Mouse (Mus musculus): ENCODE measurements at regions not wholly inside any gene's neighbourhood (a gene's known extent, or its start where the extent isn't known, plus 50 kb on each side); places are given as distances from the start of the nearest gene placed in this dataset.

GRCm38 (mm10) chr2:174876886-174877285 lies 116.5 kb downstream of the Edn3 start:
- Histone ChIP-seq H3K36me3 (ENCODE audit: control insufficient read depth, insufficient read depth) (no peaks in the 10 kb centered on the region), H3K4me3 (ENCODE audit: low read length) (no peak overlapping the region), H3K27me3 (ENCODE audit: control insufficient read depth, insufficient read depth, low read length) (no peaks in the 10 kb centered on the region), H3K27ac (ENCODE audit: low read length) (no peak overlapping the region), H3K9me3 (replicated peaks; ENCODE audit: control insufficient read depth, low read length) (no peaks in the 10 kb centered on the region), H3K4me2 (ENCODE audit: low read depth, low read length) (no peak overlapping the region), H3K9ac (ENCODE audit: low read length) (no peak overlapping the region), H3K4me1 (ENCODE audit: control insufficient read depth, insufficient read depth, low read length) (peaks cover 4% of the 10 kb centered on the region)
- WGBS, result 61% methylated on average over 5 of the region's 5 CpGs
- no peak for ATAC-seq (replicated peaks; ENCODE audit: extremely low read depth, insufficient read depth, low FRiP score)

GRCm38 (mm10) chr2:174878979-174879378 lies 118.6 kb downstream of the Edn3 start:
- ATAC-seq (replicated peaks; ENCODE audit: extremely low read depth, insufficient read depth, low FRiP score), result no peak
- no peaks in the 10 kb centered on the region for H3K4me1 ChIP-seq (ENCODE audit: control insufficient read depth, insufficient read depth, low read length)

GRCm38 (mm10) chr2:174880659-174881058 lies 120.2 kb downstream of the Edn3 start:
- no peak overlapping the region for H3K27ac ChIP-seq (ENCODE audit: low read length)
- ATAC-seq (replicated peaks; ENCODE audit: extremely low read depth, insufficient read depth, low FRiP score), result no peak
- H3K9me3 ChIP-seq (replicated peaks; ENCODE audit: control insufficient read depth, low read length), result no peaks in the 10 kb centered on the region
- WGBS, result 84% methylated on average over 13 of the region's 13 CpGs
- no peak overlapping the region for H3K4me3 ChIP-seq (ENCODE audit: low read length)
- H3K4me1 ChIP-seq (ENCODE audit: control insufficient read depth, insufficient read depth, low read length), result no peaks in the 10 kb centered on the region
- H3K4me2 ChIP-seq (ENCODE audit: low read depth, low read length), result no peak overlapping the region
- no peaks in the 10 kb centered on the region for H3K36me3 ChIP-seq (ENCODE audit: control insufficient read depth, insufficient read depth)
- H3K27me3 ChIP-seq (ENCODE audit: control insufficient read depth, insufficient read depth, low read length), result no peaks in the 10 kb centered on the region
- no peak overlapping the region for H3K9ac ChIP-seq (ENCODE audit: low read length)

More at GRCm38 (mm10) chr2:174878979-174879378, 118.6 kb downstream of the Edn3 start:
- Histone ChIP-seq H3K36me3 (ENCODE audit: control insufficient read depth, insufficient read depth) (no peaks in the 10 kb centered on the region), H3K4me2 (ENCODE audit: low read depth, low read length) (no peak overlapping the region), H3K9me3 (replicated peaks; ENCODE audit: control insufficient read depth, low read length) (no peaks in the 10 kb centered on the region), H3K27ac (ENCODE audit: low read length) (no peak overlapping the region), H3K27me3 (ENCODE audit: control insufficient read depth, insufficient read depth, low read length) (no peaks in the 10 kb centered on the region), H3K9ac (ENCODE audit: low read length) (no peak overlapping the region), H3K4me3 (ENCODE audit: low read length) (no peak overlapping the region)
- WGBS, result 47% methylated on average over 4 of the region's 4 CpGs

GRCm38 (mm10) chr2:174884232-174885225 lies 124.1 kb downstream of the Edn3 start:
- H3K4me1 ChIP-seq (ENCODE audit: control insufficient read depth, insufficient read depth, low read length), result no peaks in the 10 kb centered on the region
- no peak for ATAC-seq (replicated peaks; ENCODE audit: extremely low read depth, insufficient read depth, low FRiP score)
- 73% methylated on average over 19 of the region's 19 CpGs for WGBS
- H3K9ac ChIP-seq (ENCODE audit: low read length), result no peak overlapping the region
- H3K36me3 ChIP-seq (ENCODE audit: control insufficient read depth, insufficient read depth), result no peaks in the 10 kb centered on the region
- H3K27ac ChIP-seq (ENCODE audit: low read length), result no peak overlapping the region
- no peaks in the 10 kb centered on the region for H3K27me3 ChIP-seq (ENCODE audit: control insufficient read depth, insufficient read depth, low read length)
- no peak overlapping the region for H3K4me3 ChIP-seq (ENCODE audit: low read length)
- H3K9me3 ChIP-seq (replicated peaks; ENCODE audit: control insufficient read depth, low read length), result no peaks in the 10 kb centered on the region
- no peak overlapping the region for H3K4me2 ChIP-seq (ENCODE audit: low read depth, low read length)

GRCm38 (mm10) chr2:174892658-174893057 lies 117.4 kb upstream of the Gm14444 start:
- 59% methylated on average over 7 of the region's 7 CpGs for WGBS
- ATAC-seq (replicated peaks; ENCODE audit: extremely low read depth, insufficient read depth, low FRiP score), result no peak
- no peak overlapping the region for H3K27ac ChIP-seq (ENCODE audit: low read length)
- H3K4me3 ChIP-seq (ENCODE audit: low read length), result no peak overlapping the region
- H3K4me1 ChIP-seq (ENCODE audit: control insufficient read depth, insufficient read depth, low read length), result peaks cover 4% of the 10 kb centered on the region
- no peaks in the 10 kb centered on the region for H3K36me3 ChIP-seq (ENCODE audit: control insufficient read depth, insufficient read depth)
- H3K27me3 ChIP-seq (ENCODE audit: control insufficient read depth, insufficient read depth, low read length), result no peaks in the 10 kb centered on the region; the same call in 1 of the 2 replicates
- no peaks in the 10 kb centered on the region for H3K9me3 ChIP-seq (replicated peaks; ENCODE audit: control insufficient read depth, low read length)
- H3K4me2 ChIP-seq (ENCODE audit: low read depth, low read length), result no peak overlapping the region
- H3K9ac ChIP-seq (ENCODE audit: low read length), result no peak overlapping the region

DNA sequence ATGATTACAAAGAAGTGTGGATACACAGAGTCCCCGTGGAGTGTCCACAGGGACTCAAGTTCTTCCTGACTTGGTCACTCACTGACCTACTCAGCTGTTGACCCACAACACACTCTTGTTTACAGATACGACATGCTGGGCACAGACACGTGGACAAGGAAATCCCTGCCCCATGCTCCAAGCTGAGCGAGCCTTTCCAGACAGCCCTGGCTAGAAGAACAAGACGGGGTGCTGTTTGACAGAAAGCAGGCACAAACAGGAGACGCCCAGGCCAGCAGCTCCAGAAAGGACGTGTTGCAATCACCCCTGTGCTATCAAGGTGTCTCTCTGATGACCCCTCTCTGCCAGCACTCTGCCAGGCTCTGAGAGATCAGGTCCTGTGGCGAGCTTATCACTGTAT lies 112.6 kb upstream of the Gm14444 start:
- H3K9ac ChIP-seq (ENCODE audit: low read length), result no peak overlapping the region
- H3K4me2 ChIP-seq (ENCODE audit: low read depth, low read length), result no peak overlapping the region
- WGBS, result 14% methylated on average over 8 of the region's 8 CpGs
- H3K36me3 ChIP-seq (ENCODE audit: control insufficient read depth, insufficient read depth), result no peaks in the 10 kb centered on the region
- no peak overlapping the region for H3K4me3 ChIP-seq (ENCODE audit: low read length)
- no peaks in the 10 kb centered on the region; the same call in 1 of the 2 replicates for H3K27me3 ChIP-seq (ENCODE audit: control insufficient read depth, insufficient read depth, low read length)
- peaks cover 4% of the 10 kb centered on the region for H3K4me1 ChIP-seq (ENCODE audit: control insufficient read depth, insufficient read depth, low read length)
- H3K27ac ChIP-seq (ENCODE audit: low read length), result no peak overlapping the region
- no peaks in the 10 kb centered on the region for H3K9me3 ChIP-seq (replicated peaks; ENCODE audit: control insufficient read depth, low read length)
- 0 out of 2 replicates have a peak, but pooled peaks have one; percentile 19 for ATAC-seq (replicated peaks; ENCODE audit: extremely low read depth, insufficient read depth, low FRiP score)

DNA sequence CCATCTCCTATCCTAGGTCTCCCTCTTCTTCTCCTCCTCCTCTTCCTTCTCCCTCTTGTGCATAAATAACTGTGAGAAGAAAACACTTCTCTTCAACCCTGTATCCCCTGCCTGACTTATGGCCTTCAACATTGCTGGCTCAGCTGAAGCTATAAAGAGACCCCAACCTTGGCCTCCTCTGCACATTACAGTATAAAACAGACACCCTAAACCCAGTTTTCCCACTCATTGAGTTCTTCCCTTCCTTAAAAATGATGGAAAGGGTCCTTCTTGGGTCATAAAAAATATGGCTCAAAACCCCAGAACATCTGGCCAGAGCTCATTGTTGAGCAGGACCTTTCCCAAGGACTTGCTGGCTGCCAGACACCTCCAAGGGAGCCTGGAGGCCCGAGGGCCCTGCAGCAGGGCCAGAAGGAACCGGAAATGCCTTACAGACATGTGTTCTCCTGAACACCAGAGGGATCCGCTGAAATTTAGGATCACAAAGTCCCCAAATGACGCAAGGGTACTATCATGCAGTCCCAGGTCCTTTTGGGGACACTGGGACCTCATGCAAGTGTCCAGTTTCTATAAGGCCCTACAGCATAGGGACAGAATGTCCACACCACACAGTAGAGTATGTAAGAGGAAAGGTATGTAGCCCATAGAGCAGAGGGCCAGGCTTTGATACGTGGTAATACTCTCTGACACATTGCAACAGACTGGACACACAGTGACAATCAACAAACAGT lies 109.9 kb upstream of the Gm14444 start:
- ATAC-seq (replicated peaks; ENCODE audit: extremely low read depth, insufficient read depth, low FRiP score), result peak; percentile 28; the same call in 1 of the 2 replicates
- Histone ChIP-seq H3K9me3 (replicated peaks; ENCODE audit: control insufficient read depth, low read length) (no peaks in the 10 kb centered on the region), H3K27me3 (ENCODE audit: control insufficient read depth, insufficient read depth, low read length) (no peaks in the 10 kb centered on the region; the same call in 1 of the 2 replicates), H3K4me2 (ENCODE audit: low read depth, low read length) (no peak overlapping the region), H3K9ac (ENCODE audit: low read length) (no peak overlapping the region), H3K36me3 (ENCODE audit: control insufficient read depth, insufficient read depth) (no peaks in the 10 kb centered on the region), H3K27ac (ENCODE audit: low read length) (no peak overlapping the region), H3K4me1 (ENCODE audit: control insufficient read depth, insufficient read depth, low read length) (peaks cover 4% of the 10 kb centered on the region), H3K4me3 (ENCODE audit: low read length) (no peak overlapping the region)
- WGBS, result 70% methylated on average over 5 of the region's 5 CpGs

GRCm38 (mm10) chr2:174900671-174900991 lies 109.4 kb upstream of the Gm14444 start:
- peak; percentile 43 for ATAC-seq (replicated peaks; ENCODE audit: extremely low read depth, insufficient read depth, low FRiP score)
- Histone ChIP-seq H3K36me3 (ENCODE audit: control insufficient read depth, insufficient read depth) (no peaks in the 10 kb centered on the region), H3K4me1 (ENCODE audit: control insufficient read depth, insufficient read depth, low read length) (peaks cover 4% of the 10 kb centered on the region), H3K27ac (ENCODE audit: low read length) (no peak overlapping the region), H3K27me3 (ENCODE audit: control insufficient read depth, insufficient read depth, low read length) (no peaks in the 10 kb centered on the region; the same call in 1 of the 2 replicates), H3K9me3 (replicated peaks; ENCODE audit: control insufficient read depth, low read length) (no peaks in the 10 kb centered on the region), H3K4me2 (ENCODE audit: low read depth, low read length) (no peak overlapping the region), H3K4me3 (ENCODE audit: low read length) (no peak overlapping the region), H3K9ac (ENCODE audit: low read length) (no peak overlapping the region)

DNA sequence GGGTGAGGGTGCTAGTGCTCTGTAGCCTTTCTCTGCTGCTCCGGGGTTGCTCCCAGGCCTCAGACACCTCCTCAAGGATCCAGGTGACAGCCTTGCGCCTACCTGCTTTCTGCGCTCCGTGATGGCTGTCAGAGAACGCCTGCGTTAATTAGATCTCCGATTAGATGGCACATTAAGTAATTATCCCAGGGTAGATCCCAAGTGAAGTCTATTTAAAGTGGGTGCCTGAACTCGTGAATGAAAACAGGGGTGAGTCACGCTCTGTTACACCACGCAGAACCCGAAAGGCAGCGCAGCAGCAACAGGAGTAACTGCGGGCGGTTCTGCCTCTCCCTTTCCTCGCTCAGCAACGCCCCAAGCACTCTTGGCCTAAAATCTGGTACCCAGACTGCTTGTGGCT lies 108.2 kb upstream of the Gm14444 start:
- Histone ChIP-seq H3K9me3 (replicated peaks; ENCODE audit: control insufficient read depth, low read length) (no peaks in the 10 kb centered on the region), H3K4me2 (ENCODE audit: low read depth, low read length) (no peak overlapping the region), H3K27ac (ENCODE audit: low read length) (no peak overlapping the region), H3K36me3 (ENCODE audit: control insufficient read depth, insufficient read depth) (no peaks in the 10 kb centered on the region), H3K4me1 (ENCODE audit: control insufficient read depth, insufficient read depth, low read length) (peaks cover 4% of the 10 kb centered on the region), H3K27me3 (ENCODE audit: control insufficient read depth, insufficient read depth, low read length) (no peaks in the 10 kb centered on the region), H3K4me3 (ENCODE audit: low read length) (no peak overlapping the region), H3K9ac (ENCODE audit: low read length) (no peak overlapping the region)
- ATAC-seq (replicated peaks; ENCODE audit: extremely low read depth, insufficient read depth, low FRiP score), result no peak
- WGBS, result 83% methylated on average over 16 of the region's 16 CpGs

All from heart, embryonic 16.5 days (tissue).